16 mouse cellular contexts compared by ENCODE assay signal in genomic region chr5:100368527-100368926, GRCm38 (mm10).
"Had no signal": no experiment of that assay in that cellular context is flagged by ENCODE, and none has a peak within 500 bp of the region (broad histone marks: within the 10 kb centered on the region; RNA-seq: fewer than 3 reads in every experiment).

No protein-coding gene starts in this region.

- H3K27ac ChIP-seq: hindbrain, postnatal 0 days; limb, embryonic 12.5 days; macrophage; midbrain, embryonic 15.5 days; neural tube, embryonic 12.5 days; stomach, embryonic 15.5 days had no signal

- H3K4me1 ChIP-seq: limb, embryonic 12.5 days; midbrain, embryonic 15.5 days; neural tube, embryonic 12.5 days; stomach, embryonic 15.5 days had no signal

- ATAC-seq: hindbrain, postnatal 0 days; intestine, embryonic 16.5 days; midbrain, embryonic 15.5 days had no signal

- H3K9ac ChIP-seq: limb, embryonic 12.5 days; midbrain, embryonic 15.5 days; neural tube, embryonic 12.5 days; stomach, embryonic 15.5 days had no signal

- H3K9me3 ChIP-seq: limb, embryonic 12.5 days; megakaryocyte, embryonic 14.5 days; midbrain, embryonic 15.5 days; neural tube, embryonic 12.5 days; stomach, embryonic 15.5 days had no signal

- H3K4me2 ChIP-seq: limb, embryonic 12.5 days; midbrain, embryonic 11.5 days; midbrain, embryonic 15.5 days; neural tube, embryonic 12.5 days; stomach, embryonic 15.5 days had no signal

- H3K27me3 ChIP-seq: limb, embryonic 12.5 days; megakaryocyte, embryonic 14.5 days; midbrain, embryonic 15.5 days; neural tube, embryonic 12.5 days; stomach, embryonic 15.5 days had no signal

- DNase-seq: kidney, adult 8-10 months; kidney, postnatal 25 days; liver; right cerebral cortex, postnatal 4 days; spleen, adult 18-20 months; thymus, adult 2 months; thymus, postnatal 25 days had no signal

- H3K4me3 ChIP-seq: limb, embryonic 12.5 days; midbrain, embryonic 15.5 days; neural tube, embryonic 12.5 days; stomach, embryonic 15.5 days had no signal
